Mouse (Mus musculus) liver, adult 2 months (tissue): ENCODE measurements around the gene Ehmt2.

Experiments
- CTCF ChIP-seq: fragments of 200-500 bp; IDR thresholded peaks from 2 replicates; pipeline ENCODE4 v1.5.1; 2011; ENCODE audit warnings: low read depth, low read length, control low read depth
- POLR2A ChIP-seq: fragments of 200-500 bp; IDR thresholded peaks from 2 replicates; pipeline ENCODE4 v1.6.1; 2011; ENCODE audit warnings: low read length, control low read depth; ENCODE audit not compliant: insufficient read depth; ENCODE audit errors: extremely low read depth

DNA sequence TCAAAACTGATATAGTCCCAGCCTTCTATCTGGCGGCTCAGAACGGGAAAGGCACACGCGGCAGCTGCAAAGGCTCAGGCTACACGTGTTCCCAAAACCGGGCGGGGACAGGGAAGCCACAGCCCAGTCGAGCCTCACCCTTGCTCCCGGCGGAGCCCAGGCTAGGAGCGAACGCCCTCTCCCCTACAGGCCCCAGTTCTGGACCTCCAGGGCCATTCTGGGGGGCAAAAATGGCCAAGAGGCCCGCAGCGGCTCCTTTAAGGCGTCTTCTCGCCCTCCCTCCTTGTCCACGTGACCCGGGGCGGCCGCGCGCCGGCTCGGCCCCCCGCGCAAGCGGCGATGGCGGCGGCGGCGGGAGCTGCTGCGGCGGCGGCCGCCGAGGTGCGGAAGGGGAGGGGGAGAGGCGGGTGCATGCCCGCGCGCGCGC, at the start of gene Ehmt2, which contains the start of gene C2:
- TF ChIP-seq CTCF (no peak), POLR2A (peak; percentile 67; the same call in 1 of the 2 replicates)
